Mouse (Mus musculus): Measurements from ENCODE around the gene Gm8994. TPM values are rescaled to one million over a fixed set of nuclear protein-coding genes. Genes with fewer than 3 reads are reported as not detected.
"Not testable (repeated sequence)": the region's sequence is repeated elsewhere in the genome, so short reads cannot be mapped to it uniquely, and the experiment has no call there.

Gm8994 gene
- polyA plus RNA-seq, 1 experiment = 0.06 TPM

GRCm38 (mm10) chr6:136303514-136303913 lies 23.8 kb upstream of the Gm8994 start:
- Histone ChIP-seq H3K4me3 (ENCODE audit: insufficient read depth, low read length) (no peak overlapping the region), H3K4me1 (ENCODE audit: control insufficient read depth, insufficient read depth, low read length) (peaks cover 4% of the 10 kb centered on the region), H3K27ac (ENCODE audit: insufficient read depth, low read length) (peak overlapping the region; percentile 67)
- no peak for TF ChIP-seq POLR2A (IDR thresholded peaks at IDR 0.05; ENCODE audit: extremely low read depth, insufficient read depth, low read length)
- no peak for TF ChIP-seq CTCF (IDR thresholded peaks at IDR 0.05; ENCODE audit: extremely low read depth, insufficient read depth, low read length)

- Histone ChIP-seq H3K4me3 (ENCODE audit: insufficient read depth, low read length) (no peak overlapping the region), H3K27ac (ENCODE audit: insufficient read depth, low read length) (peak overlapping the region; percentile 65), H3K4me1 (ENCODE audit: control insufficient read depth, insufficient read depth, low read length) (peaks cover 4% of the 10 kb centered on the region)
- TF ChIP-seq POLR2A (IDR thresholded peaks at IDR 0.05; ENCODE audit: extremely low read depth, insufficient read depth, low read length) (no peak), CTCF (IDR thresholded peaks at IDR 0.05; ENCODE audit: extremely low read depth, insufficient read depth, low read length) (no peak)
Measured at GRCm38 (mm10) chr6:136304369-136304988, 22.9 kb upstream of the Gm8994 start.

- no peaks in the 10 kb centered on the region for H3K4me1 ChIP-seq (ENCODE audit: control insufficient read depth, insufficient read depth, low read length)
- TF ChIP-seq CTCF (IDR thresholded peaks at IDR 0.05; ENCODE audit: extremely low read depth, insufficient read depth, low read length) (no peak), POLR2A (IDR thresholded peaks at IDR 0.05; ENCODE audit: extremely low read depth, insufficient read depth, low read length) (no peak)
- no peak overlapping the region for H3K4me3 ChIP-seq (ENCODE audit: insufficient read depth, low read length)
- no peak overlapping the region for H3K27ac ChIP-seq (ENCODE audit: insufficient read depth, low read length)
Measured at GRCm38 (mm10) chr6:136309487-136309886, 17.9 kb upstream of the Gm8994 start.

GRCm38 (mm10) chr6:136328416-136328815 lies 1.1 kb downstream of the Gm8994 start:
- H3K4me3 ChIP-seq (ENCODE audit: insufficient read depth, low read length); H3K27ac ChIP-seq (ENCODE audit: insufficient read depth, low read length); H3K4me1 ChIP-seq (ENCODE audit: control insufficient read depth, insufficient read depth, low read length): not testable (repeated sequence)

- TF ChIP-seq POLR2A (IDR thresholded peaks at IDR 0.05; ENCODE audit: extremely low read depth, insufficient read depth, low read length) = no peak
- TF ChIP-seq CTCF (IDR thresholded peaks at IDR 0.05; ENCODE audit: extremely low read depth, insufficient read depth, low read length) = no peak
- Histone ChIP-seq H3K27ac (ENCODE audit: insufficient read depth, low read length) (no peak overlapping the region), H3K4me1 (ENCODE audit: control insufficient read depth, insufficient read depth, low read length) (peaks cover 11% of the 10 kb centered on the region), H3K4me3 (ENCODE audit: insufficient read depth, low read length) (no peak overlapping the region)
Measured at GRCm38 (mm10) chr6:136340669-136341068, 13.3 kb downstream of the Gm8994 start.

GRCm38 (mm10) chr6:136341093-136341492 lies 13.8 kb downstream of the Gm8994 start:
- no peak overlapping the region for H3K27ac ChIP-seq (ENCODE audit: insufficient read depth, low read length)
- H3K4me3 ChIP-seq (ENCODE audit: insufficient read depth, low read length) = no peak overlapping the region
- peaks cover 11% of the 10 kb centered on the region for H3K4me1 ChIP-seq (ENCODE audit: control insufficient read depth, insufficient read depth, low read length)
- no peak for TF ChIP-seq CTCF (IDR thresholded peaks at IDR 0.05; ENCODE audit: extremely low read depth, insufficient read depth, low read length)
- no peak for TF ChIP-seq POLR2A (IDR thresholded peaks at IDR 0.05; ENCODE audit: extremely low read depth, insufficient read depth, low read length)

- no peak for TF ChIP-seq POLR2A (IDR thresholded peaks at IDR 0.05; ENCODE audit: extremely low read depth, insufficient read depth, low read length)
- Histone ChIP-seq H3K4me3 (ENCODE audit: insufficient read depth, low read length) (no peak overlapping the region), H3K27ac (ENCODE audit: insufficient read depth, low read length) (no peak overlapping the region), H3K4me1 (ENCODE audit: control insufficient read depth, insufficient read depth, low read length) (peaks cover 11% of the 10 kb centered on the region)
Measured at GRCm38 (mm10) chr6:136343868-136344267, 16.5 kb downstream of the Gm8994 start.

- H3K4me1 ChIP-seq (ENCODE audit: control insufficient read depth, insufficient read depth, low read length) = peaks cover 11% of the 10 kb centered on the region
- H3K27ac ChIP-seq (ENCODE audit: insufficient read depth, low read length) = no peak overlapping the region
- H3K4me3 ChIP-seq (ENCODE audit: insufficient read depth, low read length) = no peak overlapping the region
- TF ChIP-seq CTCF (IDR thresholded peaks at IDR 0.05; ENCODE audit: extremely low read depth, insufficient read depth, low read length) (no peak), POLR2A (IDR thresholded peaks at IDR 0.05; ENCODE audit: extremely low read depth, insufficient read depth, low read length) (no peak)
Measured at GRCm38 (mm10) chr6:136345034-136345433, 17.7 kb downstream of the Gm8994 start.

- TF ChIP-seq CTCF (IDR thresholded peaks at IDR 0.05; ENCODE audit: extremely low read depth, insufficient read depth, low read length) (no peak), POLR2A (IDR thresholded peaks at IDR 0.05; ENCODE audit: extremely low read depth, insufficient read depth, low read length) (no peak)
- Histone ChIP-seq H3K27ac (ENCODE audit: insufficient read depth, low read length) (no peak overlapping the region), H3K4me3 (ENCODE audit: insufficient read depth, low read length) (no peak overlapping the region), H3K4me1 (ENCODE audit: control insufficient read depth, insufficient read depth, low read length) (peaks cover 9% of the 10 kb centered on the region)
Measured at GRCm38 (mm10) chr6:136345641-136346040, 18.3 kb downstream of the Gm8994 start.

- TF ChIP-seq POLR2A (IDR thresholded peaks at IDR 0.05; ENCODE audit: extremely low read depth, insufficient read depth, low read length) (no peak), CTCF (IDR thresholded peaks at IDR 0.05; ENCODE audit: extremely low read depth, insufficient read depth, low read length) (no peak)
- H3K4me1 ChIP-seq (ENCODE audit: control insufficient read depth, insufficient read depth, low read length) = peaks cover 7% of the 10 kb centered on the region
- H3K27ac ChIP-seq (ENCODE audit: insufficient read depth, low read length) = no peak overlapping the region
- no peak overlapping the region for H3K4me3 ChIP-seq (ENCODE audit: insufficient read depth, low read length)
Measured at GRCm38 (mm10) chr6:136347053-136347452, 19.7 kb downstream of the Gm8994 start.
